20 mouse cellular contexts compared by ENCODE assay signal in genomic region chr1:59520226-59520837, GRCm38 (mm10). TPM values are rescaled to one million over a fixed set of nuclear protein-coding genes. Genes with fewer than 3 reads are reported as not detected.
A peak's percentile ranks its signal among the peaks of the same experiment; 100 is the strongest.
DNase-seq lines count a peak whose midpoint lies in the region; ATAC-seq lines count a peak whose summit lies in the region.
"Had no signal": no experiment of that assay in that cellular context is flagged by ENCODE, and none has a peak within 500 bp of the region (broad histone marks: within the 10 kb centered on the region; RNA-seq: fewer than 3 reads in every experiment).

No protein-coding gene starts in this region.

- no peak overlapping the region for H3K9ac ChIP-seq in kidney, embryonic 15.5 days
- H3K9ac ChIP-seq in limb, embryonic 11.5 days (ENCODE audit: low read length), result no peak overlapping the region
- H3K9ac ChIP-seq: heart, embryonic 15.5 days; midbrain, embryonic 13.5 days had no signal

- peak; percentile 27 for DNase-seq in embryo, embryonic 10 days (ENCODE audit: low spot score)
- DNase-seq in embryo, embryonic 11 days, result no peak
- no peak for DNase-seq in kidney, adult 11 months
- peak; percentile 57 for DNase-seq in forelimb bud, embryonic 11.5 days (ENCODE audit: low read depth, low spot score)
- DNase-seq in limb, embryonic 11.5 days (ENCODE audit: low spot score), result peak; percentile 61
- DNase-seq in spleen, postnatal 4 days (ENCODE audit: low spot score in 2 of 2), result no peak
- DNase-seq in layer of hippocampus, postnatal 10 days (ENCODE audit: low spot score in 2 of 2), result no peak
- DNase-seq: cerebellum, adult 9-10 months; heart, adult 18-20 months; kidney, adult 2 months; liver; retina, postnatal 1 day; thymus, adult 18-20 months had no signal

- WGBS in kidney, embryonic 15.5 days, result 17% methylated on average over 11 of the region's 11 CpGs
- 8% methylated on average over 11 of the region's 11 CpGs for WGBS in limb, embryonic 11.5 days

- peak; percentile 47; the same call in 1 of the 2 replicates for ATAC-seq in kidney, embryonic 15.5 days (replicated peaks; ENCODE audit: low FRiP score)
- ATAC-seq in limb, embryonic 11.5 days (ENCODE audit: insufficient number of reproducible peaks, low FRiP score, low TSS enrichment, low read depth), result no peak
- ATAC-seq: CD4-positive, CD25-positive, alpha-beta regulatory T cell, adult 4 months; midbrain, embryonic 13.5 days had no signal

- H3K4me1 ChIP-seq in kidney, embryonic 15.5 days, result peaks cover 57% of the 10 kb centered on the region
- H3K4me1 ChIP-seq in limb, embryonic 11.5 days (ENCODE audit: control insufficient read depth, insufficient read depth, low read length), result peaks cover 19% of the 10 kb centered on the region

- H3K36me3 ChIP-seq in kidney, embryonic 15.5 days, result no peaks in the 10 kb centered on the region
- no peaks in the 10 kb centered on the region for H3K36me3 ChIP-seq in limb, embryonic 11.5 days (ENCODE audit: control insufficient read depth, insufficient read depth, low read length)
- H3K36me3 ChIP-seq: G1E; heart, embryonic 15.5 days; midbrain, embryonic 13.5 days had no signal

- H3K27me3 ChIP-seq in kidney, embryonic 15.5 days, result no peaks in the 10 kb centered on the region; the same call in 1 of the 2 replicates
- H3K27me3 ChIP-seq in limb, embryonic 11.5 days (ENCODE audit: control insufficient read depth, insufficient read depth, low read length), result no peaks in the 10 kb centered on the region
- H3K27me3 ChIP-seq: midbrain, embryonic 13.5 days had no signal

- peak overlapping the region; percentile 71 for H3K27ac ChIP-seq in kidney, embryonic 15.5 days
- no peak overlapping the region for H3K27ac ChIP-seq in limb, embryonic 11.5 days (replicated peaks; ENCODE audit: low read depth, low read length)
- H3K27ac ChIP-seq: heart, embryonic 15.5 days; left cerebral cortex, adult 2 months; midbrain, embryonic 13.5 days had no signal

- no peak overlapping the region for H3K4me3 ChIP-seq in kidney, embryonic 15.5 days (replicated peaks)
- no peak overlapping the region for H3K4me3 ChIP-seq in limb, embryonic 11.5 days (ENCODE audit: low read depth, low read length)
- H3K4me3 ChIP-seq: heart, embryonic 15.5 days; left cerebral cortex, adult 2 months; midbrain, embryonic 13.5 days had no signal

- H3K9me3 ChIP-seq in kidney, embryonic 15.5 days (replicated peaks), result no peaks in the 10 kb centered on the region
- no peaks in the 10 kb centered on the region for H3K9me3 ChIP-seq in limb, embryonic 11.5 days (ENCODE audit: control insufficient read depth, low read length)
- H3K9me3 ChIP-seq: G1E; heart, embryonic 15.5 days; midbrain, embryonic 13.5 days had no signal

- H3K4me2 ChIP-seq in kidney, embryonic 15.5 days, result no peak overlapping the region
- peak overlapping the region; percentile 18; the same call in 1 of the 2 replicates for H3K4me2 ChIP-seq in limb, embryonic 11.5 days (ENCODE audit: low read depth, severe bottlenecking)
- H3K4me2 ChIP-seq: heart, embryonic 15.5 days; midbrain, embryonic 13.5 days had no signal

RNA-seq across cellular contexts. Expression of gene Gm973, which starts 4.3 kb away (rescaled TPM):
- polyA plus RNA-seq in kidney, embryonic 15.5 days (2015; fragmentation: Nextera tagmentation; extraction: Ambion mirVana), result 0.73 and 0.85 TPM in 2 replicates
- 0.51 and 0.55 TPM in 2 replicates for polyA plus RNA-seq in limb, embryonic 11.5 days (2014; fragmentation: Nextera tagmentation; extraction: Ambion mirVana)
- total RNA-seq in layer of hippocampus, postnatal 10 days (2021), result 1 to 10 TPM; 7.0 to 7.9 TPM
- total RNA-seq: neutrophil, adult 5-6 weeks had no signal

RNA-seq across cellular contexts. Expression of gene Fzd7, which starts 38.1 kb away (rescaled TPM):
- 19.1 and 19.5 TPM in 2 replicates for polyA plus RNA-seq in kidney, embryonic 15.5 days (2015; fragmentation: Nextera tagmentation; extraction: Ambion mirVana)
- polyA plus RNA-seq in limb, embryonic 11.5 days (2014; fragmentation: Nextera tagmentation; extraction: Ambion mirVana), result 15.3 and 19.7 TPM in 2 replicates
- total RNA-seq in layer of hippocampus, postnatal 10 days (2021), result 1 to 10 TPM; 5.8 to 6.5 TPM
- polyA plus RNA-seq: CD4-positive, CD25-positive, alpha-beta regulatory T cell, adult 4 months had no signal

Comparison
In these comparisons a context has a peak if more than half of its experiments do, and no peak if none do; other contexts are left out.
1. DNase-seq: peak in embryo, embryonic 10 days (single experiment), forelimb bud, embryonic 11.5 days (single experiment) and limb, embryonic 11.5 days (single experiment); none in embryo, embryonic 11 days (single experiment), kidney, adult 11 months (single experiment), spleen, postnatal 4 days (0 of 2) and layer of hippocampus, postnatal 10 days (0 of 2).